Mouse (Mus musculus) CH12.LX (cell line): ENCODE measurements around the gene Bcorl1.

Experiments
- CTCF ChIP-seq, 2 experiments: IDR thresholded peaks in 1 of 2; conservative IDR thresholded peaks in 1 of 2; 2 replicates each; pipeline ENCODE4 v1.5.1; 2011 to 2012; ENCODE audit warnings: low read depth in 2 of 2, low read length in 2 of 2, improper control_type of control experiment in 1 of 2, inconsistent platforms in 1 of 2, mild to moderate bottlenecking in 1 of 2, moderate library complexity in 1 of 2
- ELF1 ChIP-seq: IDR thresholded peaks from 2 replicates; pipeline ENCODE4 v1.6.1; 2014; ENCODE audit warnings: low read depth, mild to moderate bottlenecking, inconsistent platforms, low read length, improper control_type of control experiment
- EP300 ChIP-seq: IDR thresholded peaks from 2 replicates; pipeline ENCODE4 v1.6.1; 2011; ENCODE audit warnings: low read length, improper control_type of control experiment
- MAFK ChIP-seq: IDR thresholded peaks from 2 replicates; pipeline ENCODE4 v1.6.1; 2011; ENCODE audit warnings: low read length, improper control_type of control experiment; ENCODE audit not compliant: insufficient replicate concordance
- MAZ ChIP-seq: IDR thresholded peaks from 2 replicates; pipeline ENCODE4 v1.6.1; 2012; ENCODE audit warnings: low read depth, mild to moderate bottlenecking, inconsistent platforms, low read length, improper control_type of control experiment, moderate library complexity
- MEF2A ChIP-seq: IDR thresholded peaks from 2 replicates; pipeline ENCODE4 v1.6.1; 2014; ENCODE audit warnings: low read depth, mild to moderate bottlenecking, inconsistent platforms, low read length, improper control_type of control experiment, borderline replicate concordance
- NELFE ChIP-seq: IDR thresholded peaks from 2 replicates; pipeline ENCODE4 v1.6.1; 2011; ENCODE audit warnings: low read depth, low read length, improper control_type of control experiment
- NRF1 ChIP-seq: IDR thresholded peaks from 2 replicates; pipeline ENCODE4 v1.6.1; 2014; ENCODE audit warnings: low read depth, mild to moderate bottlenecking, inconsistent platforms, low read length, improper control_type of control experiment, moderate library complexity
- POLR2A ChIP-seq: IDR thresholded peaks from 2 replicates; pipeline ENCODE4 v1.6.1; 2011; ENCODE audit warnings: low read depth, mild to moderate bottlenecking, improper control_type of control experiment, low read length
- TCF12 ChIP-seq: IDR thresholded peaks from 2 replicates; pipeline ENCODE4 v1.6.1; 2014; ENCODE audit warnings: low read depth, mild to moderate bottlenecking, inconsistent platforms, low read length, improper control_type of control experiment
- ZKSCAN1 ChIP-seq: IDR thresholded peaks from 2 replicates; pipeline ENCODE4 v1.6.1; 2012; ENCODE audit warnings: low read depth, inconsistent platforms, low read length, improper control_type of control experiment, borderline replicate concordance
- ZNF384 ChIP-seq: IDR thresholded peaks from 2 replicates; pipeline ENCODE4 v1.6.1; 2012; ENCODE audit warnings: low read depth, low read length, improper control_type of control experiment, inconsistent platforms

DNA sequence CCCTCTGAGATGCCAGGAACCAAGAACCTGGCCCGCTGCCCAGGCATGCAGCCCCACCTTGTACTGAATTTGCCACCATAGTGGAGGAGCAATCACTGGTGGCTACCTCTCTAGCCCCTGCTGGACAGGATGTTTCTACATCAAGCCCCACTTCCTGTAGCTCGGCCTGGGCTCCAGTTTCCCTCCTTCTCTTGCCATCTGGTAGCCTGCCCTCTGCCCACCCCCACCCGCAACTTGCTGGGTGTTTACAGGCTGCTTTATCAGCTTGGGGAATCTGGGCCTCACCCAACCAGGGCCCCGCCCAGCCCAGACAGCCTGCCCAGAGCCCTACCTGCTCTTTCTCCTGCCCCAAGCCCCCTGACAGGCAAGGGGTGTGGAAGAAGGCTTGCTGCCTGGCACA, 97.9 kb downstream of the Bcorl1 start:
- no peak for TF ChIP-seq NRF1
- TF ChIP-seq TCF12: no peak
- no peak for TF ChIP-seq ZNF384
- no peak for TF ChIP-seq EP300
- no peak for TF ChIP-seq CTCF (conservative IDR thresholded peaks at IDR 0.05 in 1 of 2, IDR thresholded peaks at IDR 0.05 in 1 of 2; ENCODE audit: low read depth in 2 of 2, low read length in 2 of 2)
- no peak for TF ChIP-seq POLR2A
- TF ChIP-seq ELF1: no peak
- TF ChIP-seq NELFE: no peak
- TF ChIP-seq MAZ: no peak
- TF ChIP-seq ZKSCAN1: no peak
- no peak for TF ChIP-seq MEF2A
- no peak for TF ChIP-seq MAFK
